12 mouse cellular contexts compared by ENCODE assay signal in the genomic region with DNA sequence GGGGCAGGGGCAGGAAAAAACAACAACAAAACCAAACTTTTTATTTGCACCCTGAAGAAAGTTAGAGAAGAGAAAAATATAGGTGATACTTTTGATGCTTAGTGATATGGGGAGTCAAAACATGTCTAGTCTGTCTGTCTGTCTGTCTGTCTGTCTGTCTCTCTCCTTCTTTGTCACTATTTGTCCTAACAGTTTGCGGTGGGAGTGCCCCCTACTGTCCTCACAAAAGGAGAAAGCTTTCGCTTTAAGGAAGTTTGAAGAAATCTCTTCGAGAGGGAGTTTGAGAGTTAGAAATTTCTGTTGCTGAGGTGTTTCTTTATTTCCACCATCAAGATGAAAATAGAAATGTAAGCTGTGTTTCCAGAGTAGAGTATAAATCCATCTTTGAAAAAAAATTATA. TPM values are rescaled to one million over a fixed set of nuclear protein-coding genes. Genes with fewer than 3 reads are reported as not detected.
DNase-seq lines count a peak whose midpoint lies in the region; ATAC-seq and TF ChIP-seq lines count a peak whose summit lies in the region.
"Had no signal": no experiment of that assay in that cellular context is flagged by ENCODE, and none has a peak within 500 bp of the region (broad histone marks: within the 10 kb centered on the region; RNA-seq: fewer than 3 reads in every experiment).

No protein-coding gene starts in this region.

- no peak overlapping the region for H3K4me2 ChIP-seq in intestine, postnatal 0 days (replicated peaks; ENCODE audit: low read depth)
- H3K4me2 ChIP-seq in intestine, embryonic 15.5 days (replicated peaks): no peak overlapping the region; the same call in 1 of the 2 replicates
- no peak overlapping the region for H3K4me2 ChIP-seq in midbrain, embryonic 13.5 days (replicated peaks)
- peak overlapping the region; percentile 30 for H3K4me2 ChIP-seq in embryonic facial prominence, embryonic 12.5 days (replicated peaks)

- no peaks in the 10 kb centered on the region for H3K36me3 ChIP-seq in intestine, postnatal 0 days (ENCODE audit: control insufficient read depth, insufficient read depth)
- H3K36me3 ChIP-seq in intestine, embryonic 15.5 days: no peaks in the 10 kb centered on the region
- no peaks in the 10 kb centered on the region for H3K36me3 ChIP-seq in midbrain, embryonic 10.5 days
- no peaks in the 10 kb centered on the region for H3K36me3 ChIP-seq in midbrain, embryonic 13.5 days
- H3K36me3 ChIP-seq in embryonic facial prominence, embryonic 12.5 days: no peaks in the 10 kb centered on the region
- H3K36me3 ChIP-seq: G1E; neural tube, embryonic 13.5 days had no signal

- H3K9me3 ChIP-seq in intestine, postnatal 0 days (ENCODE audit: control insufficient read depth): no peaks in the 10 kb centered on the region
- H3K9me3 ChIP-seq in intestine, embryonic 15.5 days: no peaks in the 10 kb centered on the region
- H3K9me3 ChIP-seq in midbrain, embryonic 10.5 days (replicated peaks): no peaks in the 10 kb centered on the region
- no peaks in the 10 kb centered on the region for H3K9me3 ChIP-seq in midbrain, embryonic 13.5 days
- H3K9me3 ChIP-seq in embryonic facial prominence, embryonic 12.5 days: no peaks in the 10 kb centered on the region
- H3K9me3 ChIP-seq: neural tube, embryonic 13.5 days had no signal

- TF ChIP-seq CTCF in intestine, postnatal 0 days (IDR thresholded peaks at IDR 0.05; ENCODE audit: low read depth): peak; percentile 52

- peaks cover 26% of the 10 kb centered on the region for H3K27me3 ChIP-seq in intestine, postnatal 0 days (replicated peaks; ENCODE audit: control insufficient read depth, insufficient read depth, low read length)
- peaks cover 14% of the 10 kb centered on the region for H3K27me3 ChIP-seq in intestine, embryonic 15.5 days (replicated peaks)
- peaks cover 56% of the 10 kb centered on the region for H3K27me3 ChIP-seq in midbrain, embryonic 10.5 days (ENCODE audit: low read depth, poor library complexity, severe bottlenecking)
- H3K27me3 ChIP-seq in midbrain, embryonic 13.5 days: peaks cover 40% of the 10 kb centered on the region
- H3K27me3 ChIP-seq in embryonic facial prominence, embryonic 12.5 days: 0 out of 2 replicates have a peak, but pooled peaks cover 2% of the 10 kb centered on the region

- no peak overlapping the region for H3K9ac ChIP-seq in intestine, postnatal 0 days (ENCODE audit: low read depth, low read length)
- no peak overlapping the region for H3K9ac ChIP-seq in intestine, embryonic 15.5 days
- no peak overlapping the region for H3K9ac ChIP-seq in midbrain, embryonic 13.5 days (replicated peaks)
- H3K9ac ChIP-seq in embryonic facial prominence, embryonic 12.5 days: no peak overlapping the region
- H3K9ac ChIP-seq: neural tube, embryonic 13.5 days had no signal

- 40% methylated on average over 3 of the region's 3 CpGs for WGBS in intestine, postnatal 0 days
- WGBS in intestine, embryonic 15.5 days: 34% methylated on average over 3 of the region's 3 CpGs
- 20% methylated on average over 3 of the region's 3 CpGs for WGBS in midbrain, embryonic 10.5 days
- WGBS in midbrain, embryonic 13.5 days: 22% methylated on average over 3 of the region's 3 CpGs
- 33% methylated on average over 3 of the region's 3 CpGs for WGBS in embryonic facial prominence, embryonic 12.5 days

- H3K4me1 ChIP-seq in intestine, postnatal 0 days (replicated peaks; ENCODE audit: control insufficient read depth, insufficient read depth, low read length): 0 out of 2 replicates have a peak, but pooled peaks cover 4% of the 10 kb centered on the region
- H3K4me1 ChIP-seq in intestine, embryonic 15.5 days (replicated peaks): peaks cover 4% of the 10 kb centered on the region
- peaks cover 56% of the 10 kb centered on the region for H3K4me1 ChIP-seq in midbrain, embryonic 10.5 days
- H3K4me1 ChIP-seq in midbrain, embryonic 13.5 days (replicated peaks): peaks cover 29% of the 10 kb centered on the region
- H3K4me1 ChIP-seq in embryonic facial prominence, embryonic 12.5 days: peaks cover 10% of the 10 kb centered on the region; the same call in 1 of the 2 replicates

- no peak for ATAC-seq in intestine, postnatal 0 days
- ATAC-seq in intestine, embryonic 15.5 days: no peak
- no peak for ATAC-seq in midbrain, embryonic 13.5 days
- ATAC-seq in embryonic facial prominence, embryonic 12.5 days (ENCODE audit: insufficient number of reproducible peaks, insufficient read depth, low FRiP score, low TSS enrichment): no peak
- ATAC-seq: inflammation-experienced regulatory T-cells, adult 6 months had no signal

- intact Hi-C loops in gastrocnemius, postnatal 14 days (cut with DNase I; ENCODE audit: low total_unique reads): no loop called here
- intact Hi-C loops in heart, postnatal 25 days (cut with DNase I): loop anchor here (5.0 kb wide), 1 partner anchor 278 kb away; no protein-coding TSS in a partner anchor

- DNase-seq in midbrain, embryonic 10.5 days (ENCODE audit: low spot score): no peak
- peak; percentile 15 for DNase-seq in ES-CJ7 (ENCODE audit: low read depth, low spot score)
- no peak for DNase-seq in gastrocnemius, postnatal 14 days
- DNase-seq in heart, postnatal 25 days (ENCODE audit: low spot score): no peak

- H3K27ac ChIP-seq in intestine, postnatal 0 days (ENCODE audit: low read depth, low read length): no peak overlapping the region
- no peak overlapping the region for H3K27ac ChIP-seq in intestine, embryonic 15.5 days
- peak overlapping the region; percentile 28; the same call in 1 of the 2 replicates for H3K27ac ChIP-seq in midbrain, embryonic 10.5 days (replicated peaks)
- H3K27ac ChIP-seq in midbrain, embryonic 13.5 days: no peak overlapping the region
- no peak overlapping the region for H3K27ac ChIP-seq in embryonic facial prominence, embryonic 12.5 days
- H3K27ac ChIP-seq: neural tube, embryonic 13.5 days had no signal

- H3K4me3 ChIP-seq in intestine, postnatal 0 days (ENCODE audit: low read depth, low read length): no peak overlapping the region
- H3K4me3 ChIP-seq in intestine, embryonic 15.5 days (replicated peaks): no peak overlapping the region
- peak overlapping the region; percentile 82; the same call in 1 of the 2 replicates for H3K4me3 ChIP-seq in midbrain, embryonic 10.5 days
- H3K4me3 ChIP-seq in midbrain, embryonic 13.5 days (replicated peaks): no peak overlapping the region; the same call in 1 of the 2 replicates
- peak overlapping the region; percentile 10; the same call in 1 of the 2 replicates for H3K4me3 ChIP-seq in embryonic facial prominence, embryonic 12.5 days
- H3K4me3 ChIP-seq: neural tube, embryonic 13.5 days had no signal

RNA-seq across cellular contexts. Expression of gene F930015N05Rik, which starts 2.5 kb away (rescaled TPM):
- 0.18 TPM in 1 of 2 replicates, not detected in the other for polyA plus RNA-seq in intestine, postnatal 0 days (2015; fragmentation: Nextera tagmentation; extraction: Ambion mirVana)
- 0.81 and 0.90 TPM in 2 replicates for polyA plus RNA-seq in intestine, embryonic 15.5 days (2015; fragmentation: Nextera tagmentation; extraction: Ambion mirVana)
- polyA plus RNA-seq in midbrain, embryonic 10.5 days (2016; fragmentation: Nextera tagmentation; extraction: Ambion mirVana): 1.9 and 2.3 TPM in 2 replicates
- polyA plus RNA-seq in midbrain, embryonic 13.5 days (2015; fragmentation: Nextera tagmentation; extraction: Ambion mirVana): 0.37 and 1.8 TPM in 2 replicates
- 5.0 and 7.5 TPM in 2 replicates for polyA plus RNA-seq in embryonic facial prominence, embryonic 12.5 days (2016; fragmentation: Nextera tagmentation; extraction: Ambion mirVana)
- not detected for total RNA-seq in gastrocnemius, postnatal 14 days (2021)
- total RNA-seq in heart, postnatal 25 days (2021): under 1 TPM in 1 of 2 experiments, not detected in 1; 0.16 TPM
- total RNA-seq: adrenal gland, adult 18-20 months; G1E had no signal
- polyA plus RNA-seq: G1E; inflammation-experienced regulatory T-cells, adult 6 months had no signal

RNA-seq across cellular contexts. Expression of gene Hs3st3a1, which starts 3.8 kb away (rescaled TPM):
- polyA plus RNA-seq in intestine, postnatal 0 days (2015; fragmentation: Nextera tagmentation; extraction: Ambion mirVana): 0.30 and 0.35 TPM in 2 replicates
- 1.1 TPM in 2 replicates for polyA plus RNA-seq in intestine, embryonic 15.5 days (2015; fragmentation: Nextera tagmentation; extraction: Ambion mirVana)
- polyA plus RNA-seq in midbrain, embryonic 10.5 days (2016; fragmentation: Nextera tagmentation; extraction: Ambion mirVana): 1.7 and 1.9 TPM in 2 replicates
- 1.4 and 1.8 TPM in 2 replicates for polyA plus RNA-seq in midbrain, embryonic 13.5 days (2015; fragmentation: Nextera tagmentation; extraction: Ambion mirVana)
- 4.6 and 4.7 TPM in 2 replicates for polyA plus RNA-seq in embryonic facial prominence, embryonic 12.5 days (2016; fragmentation: Nextera tagmentation; extraction: Ambion mirVana)
- total RNA-seq in gastrocnemius, postnatal 14 days (2021): under 1 TPM; 0.35 to 0.51 TPM
- total RNA-seq in heart, postnatal 25 days (2021): under 1 TPM; 0.31 to 0.39 TPM
- polyA plus RNA-seq: G1E; inflammation-experienced regulatory T-cells, adult 6 months had no signal

Comparison
In these comparisons a context has a peak if more than half of its experiments do, and no peak if none do; other contexts are left out.
1. H3K4me3 ChIP-seq: peak in midbrain, embryonic 10.5 days (single experiment) and embryonic facial prominence, embryonic 12.5 days (single experiment); none in intestine, postnatal 0 days (single experiment), intestine, embryonic 15.5 days (single experiment) and midbrain, embryonic 13.5 days (single experiment).